Mouse (Mus musculus) retina, embryonic 14.5 days (tissue): ENCODE results near the gene 6430550D23Rik.
A peak's percentile ranks its signal among the peaks of the same experiment; 100 is the strongest.

Experiments
- DNase-seq: peaks from one replicate; pipeline ENCODE4 v3.0.0-alpha.2; 2015; ENCODE audit warnings: low spot score

The 6430550D23Rik gene

DNA sequence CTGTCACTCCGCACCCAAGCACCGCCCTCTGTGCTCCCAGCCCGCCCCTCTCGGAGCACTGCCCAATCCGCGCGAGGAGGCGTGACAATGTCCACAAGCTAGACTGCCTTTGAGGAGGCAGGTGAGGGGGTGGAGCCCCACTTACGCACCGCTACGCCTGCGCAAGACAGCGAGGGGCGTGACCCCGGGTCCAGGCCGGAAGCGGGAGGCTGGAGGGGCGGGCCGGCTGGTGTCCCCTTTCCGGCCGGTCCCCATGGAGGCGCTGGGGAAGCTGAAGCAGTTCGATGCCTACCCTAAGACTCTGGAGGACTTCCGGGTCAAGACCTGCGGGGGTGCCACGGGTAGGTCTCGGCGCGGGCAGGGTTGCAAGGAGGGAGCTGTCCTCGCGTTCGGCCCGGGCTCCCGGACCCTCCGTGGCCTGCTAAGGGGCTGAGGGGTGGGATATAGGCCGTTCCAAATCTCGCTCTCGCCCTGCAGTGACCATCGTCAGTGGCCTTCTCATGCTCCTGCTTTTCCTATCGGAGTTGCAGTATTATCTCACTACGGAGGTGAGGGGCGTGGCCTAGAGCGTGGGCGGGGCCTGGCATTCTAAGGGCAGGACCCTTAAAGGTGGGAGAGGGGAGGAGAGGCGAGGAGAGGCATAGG is at the start of gene 6430550D23Rik, which contains the start of gene Ergic3:
6430550D23Rik (minus strand) TSS at position 90 of the 645 bp plus-strand sequence.
Ergic3 (plus strand) TSS at position 158 of the 645 bp plus-strand sequence.
- peak; percentile 97 for DNase-seq

DNA sequence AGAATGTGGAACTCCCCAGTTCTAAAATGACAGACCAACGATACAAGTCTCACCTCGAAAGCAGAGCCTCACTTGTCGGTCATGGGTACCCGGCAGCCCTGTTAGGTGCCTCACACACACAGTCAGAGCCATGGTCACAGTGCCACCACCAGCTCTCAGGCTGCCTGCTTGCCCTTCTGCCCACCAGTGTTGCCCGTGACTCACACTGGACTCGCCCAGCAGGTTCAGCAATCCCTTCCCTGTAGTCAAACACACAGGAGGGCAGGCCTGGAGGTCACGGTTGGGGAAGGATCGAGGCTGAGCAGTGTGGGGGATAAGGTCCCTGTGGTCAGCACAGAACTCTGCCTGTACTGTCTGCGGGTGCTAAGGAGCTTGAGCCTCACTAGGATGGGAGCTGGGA is 45.0 kb upstream of the 6430550D23Rik start, which contains the start of gene Fer1l4:
Fer1l4 (minus strand) TSS at position 132 of the 400 bp plus-strand sequence.
- no peak for DNase-seq

DNA sequence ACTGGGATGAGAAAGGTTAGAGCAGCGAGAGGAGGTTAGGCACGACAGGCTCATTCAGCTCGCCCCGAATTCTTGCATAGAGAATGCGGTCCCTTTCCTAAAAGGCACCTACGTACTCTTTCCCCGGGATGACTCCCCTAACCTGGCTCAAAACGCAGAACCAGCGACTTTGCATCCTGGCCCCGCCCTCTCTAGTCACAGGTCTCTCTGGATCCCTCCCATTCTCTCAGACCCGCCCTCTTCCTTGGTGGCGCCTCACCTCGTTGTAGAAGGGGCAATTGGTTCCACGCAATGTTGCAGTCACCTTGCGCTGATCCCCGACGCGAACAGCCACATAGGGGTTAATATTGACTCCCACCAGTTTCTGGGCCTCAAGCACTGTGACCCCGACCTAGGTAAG is 40.2 kb upstream of the 6430550D23Rik start:
- DNase-seq, result no peak

DNA sequence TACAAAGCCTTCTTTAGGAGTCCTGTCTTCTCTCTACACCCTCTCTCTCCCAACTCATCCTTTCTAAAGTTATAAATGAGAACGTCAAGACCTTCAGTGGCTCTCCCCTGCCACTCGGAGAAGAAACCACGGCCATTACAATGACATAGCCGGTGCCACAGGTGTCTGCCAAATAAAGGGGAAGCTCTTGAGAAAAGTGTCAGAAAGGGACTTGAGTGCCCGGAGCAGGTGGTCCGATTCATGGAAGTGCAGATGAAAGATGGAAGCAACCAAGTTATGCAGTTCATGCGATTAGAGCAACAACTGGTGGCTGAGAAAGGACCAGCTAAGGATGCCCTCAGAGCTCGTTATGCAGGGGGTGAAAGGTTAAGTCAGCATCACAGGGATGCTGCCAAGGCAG is 35.1 kb upstream of the 6430550D23Rik start:
- DNase-seq, result no peak

DNA sequence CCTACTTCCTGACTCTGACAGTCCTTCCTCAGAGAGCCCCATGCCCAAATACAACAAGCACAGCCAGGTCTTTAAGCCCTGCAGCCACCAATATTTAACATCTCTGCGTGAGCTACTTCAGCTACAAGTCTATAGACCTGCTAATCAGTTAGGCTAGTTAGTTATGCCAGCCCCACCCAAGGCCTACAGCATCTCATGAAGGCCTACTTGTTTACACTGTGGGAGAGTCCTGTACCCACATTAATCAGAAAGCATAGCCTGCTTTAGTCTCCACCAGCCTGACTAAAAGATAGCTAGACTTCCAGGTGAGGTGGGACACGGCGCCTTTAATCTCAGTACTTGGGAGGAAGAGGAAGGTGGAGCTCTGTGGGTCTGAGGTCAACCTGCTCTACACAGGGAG is 31.6 kb upstream of the 6430550D23Rik start:
- no peak for DNase-seq

DNA sequence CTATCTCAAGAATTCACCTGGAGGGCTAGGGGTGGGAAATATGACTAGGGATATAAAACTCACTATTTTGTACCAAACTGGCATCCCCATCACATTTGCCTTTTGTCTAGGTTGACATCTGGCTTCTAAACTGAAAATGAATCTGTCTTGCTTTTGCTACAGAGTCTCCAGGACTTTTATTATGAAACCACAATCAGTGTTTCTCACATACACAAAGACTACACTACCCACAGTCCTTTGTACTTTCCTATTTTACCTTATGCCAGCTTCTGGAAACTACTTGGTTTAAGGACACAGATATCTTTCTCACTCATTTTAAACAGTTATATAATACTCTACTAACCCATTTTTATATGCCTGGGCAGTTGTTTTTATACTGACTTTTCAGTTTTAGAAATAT is 17.7 kb upstream of the 6430550D23Rik start:
- DNase-seq, result peak; percentile 15

DNA sequence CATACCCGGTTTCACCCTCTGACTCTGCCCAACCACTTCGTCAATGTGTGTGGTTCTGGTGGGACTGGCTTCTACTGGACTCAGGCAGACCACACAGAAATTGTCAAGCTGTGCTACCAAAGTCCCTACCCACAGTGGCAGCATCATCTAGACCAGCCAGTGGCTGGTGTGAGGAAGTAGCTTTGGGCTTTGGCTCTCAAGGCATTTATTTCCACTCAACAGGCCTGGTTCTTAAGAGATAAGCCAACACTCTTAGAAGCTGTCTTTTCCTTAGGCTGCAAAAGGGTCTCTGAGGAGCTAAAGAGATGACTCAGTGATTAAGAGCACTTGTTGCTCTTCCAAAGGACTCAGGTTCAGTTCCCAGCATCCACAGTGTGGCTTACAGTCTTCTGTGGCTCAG is 14.0 kb upstream of the 6430550D23Rik start:
- DNase-seq, result no peak

DNA sequence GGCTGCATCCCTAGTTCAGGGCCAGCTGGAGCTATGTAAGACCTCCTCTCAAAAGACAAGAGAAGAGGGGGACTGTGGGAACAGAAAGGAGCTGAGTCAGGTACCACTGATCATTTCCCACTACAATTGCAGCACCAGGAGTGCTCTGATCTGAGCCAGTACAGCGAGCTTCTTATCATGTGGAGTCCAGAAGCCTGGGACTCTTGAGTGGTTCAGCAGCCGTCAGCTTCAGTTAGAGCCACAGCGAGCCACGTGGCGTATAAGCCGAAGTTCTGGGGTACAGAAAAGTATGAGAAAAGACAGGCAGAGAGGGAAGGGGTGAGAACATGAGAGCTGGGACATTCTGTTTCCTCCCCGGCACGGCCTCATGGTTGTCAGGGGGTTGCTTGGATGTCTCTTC is 13.4 kb upstream of the 6430550D23Rik start:
- no peak for DNase-seq

DNA sequence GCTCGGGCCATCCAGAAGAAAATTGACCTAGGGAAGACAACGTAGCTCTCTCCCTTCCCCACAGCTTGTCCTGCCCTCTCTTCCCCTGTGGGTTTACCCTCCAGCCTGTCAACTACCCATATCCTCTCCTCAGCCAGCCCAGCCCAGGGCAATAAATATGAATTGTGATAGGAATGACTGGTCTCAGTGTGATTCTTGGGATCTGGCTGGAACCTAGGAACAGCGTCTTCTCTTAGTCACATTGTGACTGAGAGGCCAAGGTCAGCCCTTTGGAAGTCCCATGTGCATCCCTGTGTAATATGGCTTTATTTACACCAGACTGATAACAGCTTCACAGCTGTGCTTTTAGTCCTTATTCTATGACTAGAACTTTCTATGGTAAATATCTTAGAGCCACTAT is 10.3 kb upstream of the 6430550D23Rik start:
- no peak for DNase-seq

DNA sequence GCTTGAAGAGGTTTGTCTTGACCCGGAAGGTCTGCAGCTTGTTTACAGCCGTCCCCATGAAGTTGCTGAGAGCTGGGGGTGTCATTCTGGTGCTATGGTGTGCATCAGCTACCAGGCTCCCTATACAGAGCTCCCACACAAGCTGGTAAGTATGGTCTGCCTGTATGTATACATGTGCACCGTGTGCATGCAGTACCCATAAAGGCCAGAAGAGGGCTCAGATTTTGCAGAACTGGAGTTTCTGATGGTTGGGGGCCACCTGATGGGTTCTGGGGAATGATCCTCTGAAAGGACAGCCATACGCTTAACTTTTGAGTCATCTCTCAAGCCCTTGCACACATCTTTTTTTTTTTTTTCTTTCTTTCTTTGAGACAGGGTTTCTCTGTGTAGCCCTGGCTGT is 2.4 kb downstream of the 6430550D23Rik start:
- DNase-seq, result peak; percentile 33

DNA sequence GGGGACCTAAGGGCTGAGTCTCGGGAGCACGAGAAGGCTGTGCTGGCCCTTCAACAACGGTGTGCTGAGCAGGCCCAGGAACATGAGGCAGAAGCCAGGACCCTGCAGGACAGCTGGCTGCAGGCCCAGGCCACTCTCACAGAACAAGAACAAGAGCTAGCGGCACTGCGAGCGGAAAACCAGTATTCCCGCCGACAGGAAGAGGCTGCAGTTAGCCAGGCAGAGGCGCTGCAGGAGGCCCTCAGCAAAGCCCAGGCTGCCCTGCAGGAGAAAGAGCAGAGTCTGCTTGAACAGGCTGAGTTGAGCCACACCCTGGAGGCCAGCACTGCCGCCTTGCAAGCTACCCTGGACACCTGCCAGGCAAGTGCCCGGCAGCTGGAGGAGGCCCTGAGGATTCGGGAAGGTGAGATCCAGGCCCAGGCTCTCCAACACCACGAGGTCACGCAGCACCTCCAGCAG is 15.9 kb downstream of the 6430550D23Rik start:
- DNase-seq, result no peak

DNA sequence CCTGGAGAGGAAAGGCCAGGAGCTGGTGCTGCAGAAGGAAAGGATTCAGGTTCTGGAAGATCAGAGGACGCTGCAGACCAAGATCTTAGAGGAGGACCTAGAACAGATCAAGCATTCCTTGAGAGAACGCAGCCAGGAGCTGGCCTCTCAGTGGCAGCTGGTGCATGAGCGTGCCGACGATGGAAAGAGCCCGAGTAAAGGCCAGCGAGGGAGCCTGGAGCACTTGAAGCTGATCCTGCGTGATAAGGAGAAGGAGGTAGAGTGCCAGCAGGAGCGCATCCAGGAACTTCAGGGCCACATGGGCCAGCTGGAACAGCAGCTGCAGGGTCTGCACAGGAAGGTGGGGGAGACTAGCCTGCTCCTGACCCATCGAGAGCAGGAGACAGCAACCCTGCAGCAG is 16.6 kb downstream of the 6430550D23Rik start:
- DNase-seq, result no peak

DNA sequence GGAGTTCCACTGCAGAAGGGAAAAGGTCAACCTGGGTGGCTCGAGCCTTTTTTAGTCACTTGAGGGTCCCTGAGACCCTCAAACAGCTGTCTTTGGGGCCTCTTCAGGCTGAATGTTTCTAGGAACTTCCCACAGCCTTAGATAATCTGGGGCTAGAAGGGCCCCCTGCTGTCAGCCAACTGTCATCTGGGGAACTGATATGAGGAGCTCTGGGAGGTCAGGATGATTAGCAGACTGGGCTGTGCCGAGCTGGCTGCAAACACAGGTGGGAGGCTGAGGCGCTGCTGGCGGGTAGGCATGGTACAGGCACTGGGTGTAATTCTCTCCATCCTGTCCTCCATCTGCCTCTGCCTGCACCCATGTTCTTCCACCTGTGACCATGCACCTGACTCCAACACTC is 18.7 kb downstream of the 6430550D23Rik start:
- peak; percentile 48 for DNase-seq

DNA sequence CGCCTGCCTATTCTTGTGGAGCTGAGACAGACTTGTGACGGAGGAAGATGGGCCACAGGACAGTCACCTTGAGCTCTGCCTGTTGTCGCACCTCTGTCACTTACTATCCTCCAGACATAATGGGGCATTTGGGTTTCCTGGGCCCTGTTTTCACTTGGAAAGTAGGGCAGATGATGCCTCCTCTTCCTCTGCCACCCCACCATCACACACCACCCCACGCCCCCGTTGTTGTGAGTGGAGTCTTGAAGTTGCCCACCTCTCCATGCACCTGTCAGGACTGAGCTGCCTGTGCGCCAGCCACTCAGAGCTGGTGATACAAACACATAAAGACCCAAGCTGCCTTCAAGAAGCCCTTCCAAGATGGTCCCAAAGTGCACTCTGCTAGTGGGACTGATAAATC is 20.6 kb downstream of the 6430550D23Rik start:
- DNase-seq, result no peak

DNA sequence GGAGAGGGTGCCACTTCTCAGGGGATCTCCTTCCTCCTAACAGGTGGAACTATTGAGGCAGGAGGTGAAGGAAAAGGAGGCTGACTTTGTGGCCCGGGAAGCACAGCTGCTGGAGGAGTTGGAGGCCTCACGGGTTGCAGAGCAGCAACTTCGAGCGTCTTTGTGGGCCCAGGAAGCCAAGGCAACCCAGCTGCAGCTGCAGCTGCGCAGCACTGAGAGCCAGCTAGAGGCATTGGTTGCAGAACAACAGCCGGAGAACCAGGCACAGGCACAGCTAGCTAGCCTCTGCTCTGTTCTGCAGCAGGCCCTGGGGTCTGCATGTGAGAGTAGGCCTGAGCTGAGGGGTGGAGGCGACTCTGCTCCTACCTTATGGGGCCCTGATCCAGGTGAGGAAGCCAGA is 22.0 kb downstream of the 6430550D23Rik start:
- DNase-seq, result no peak

DNA sequence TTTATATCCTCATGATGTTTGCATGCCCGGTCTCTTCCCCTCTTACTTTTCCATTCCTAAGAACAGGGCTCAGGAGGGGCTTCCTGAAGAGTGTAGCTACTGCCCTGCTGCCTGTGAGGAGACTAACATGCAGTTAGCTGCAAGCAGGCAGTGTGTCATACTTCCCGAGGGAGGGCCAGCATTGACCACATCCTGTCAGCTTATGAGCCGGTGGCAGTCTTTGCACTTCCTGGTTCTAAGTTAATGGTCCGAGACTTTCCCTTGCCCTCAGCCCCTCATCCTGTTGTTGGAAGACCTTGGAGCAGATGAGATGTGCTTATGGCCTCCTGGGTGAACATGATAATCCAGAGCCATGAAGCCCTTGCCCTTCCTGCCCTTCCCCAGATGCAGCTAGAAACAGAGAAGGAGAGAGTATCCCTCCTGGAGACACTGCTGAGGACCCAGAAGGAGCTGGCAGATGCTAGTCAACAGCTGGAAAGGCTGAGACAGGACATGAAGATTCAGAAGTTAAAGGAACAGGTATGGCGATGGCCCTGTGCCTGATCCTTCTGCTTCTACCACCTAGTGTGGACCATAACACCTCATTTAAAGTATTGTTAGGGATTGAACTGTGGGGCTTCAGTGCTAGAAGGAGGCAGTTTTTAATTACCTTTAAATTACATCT is 28.3 kb downstream of the 6430550D23Rik start:
- DNase-seq, result no peak

DNA sequence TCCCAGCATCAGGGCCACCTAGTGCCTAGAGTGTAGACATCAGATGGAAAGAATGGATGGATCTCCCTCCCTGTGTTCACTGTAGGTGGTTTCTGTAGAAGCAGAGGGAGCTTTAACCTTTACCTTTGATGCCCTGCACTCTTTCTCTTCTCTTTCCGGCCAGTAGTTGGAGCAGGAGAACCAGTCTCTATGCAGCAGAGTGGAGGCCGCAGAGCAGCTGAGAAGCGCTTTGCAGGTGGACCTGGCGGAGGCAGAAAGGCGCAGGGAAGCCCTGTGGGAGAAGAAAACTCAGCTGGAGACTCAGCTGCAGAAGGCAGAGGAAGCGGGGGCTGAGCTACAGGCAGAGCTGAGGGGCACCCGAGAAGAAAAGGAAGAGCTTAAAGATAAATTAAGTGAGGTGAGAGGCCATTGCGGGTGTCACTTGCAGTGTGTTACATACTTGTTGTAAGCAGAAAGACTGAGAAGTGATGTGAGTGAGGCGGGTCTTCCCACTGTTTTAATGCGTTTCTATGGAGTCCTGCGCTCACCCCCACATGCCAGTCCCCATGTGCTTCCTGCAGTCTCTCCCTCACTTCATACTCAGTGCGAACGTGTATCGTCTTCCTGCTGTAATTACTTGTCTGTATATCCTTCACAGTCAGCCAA is 33.6 kb downstream of the 6430550D23Rik start:
- DNase-seq, result peak; percentile 5

DNA sequence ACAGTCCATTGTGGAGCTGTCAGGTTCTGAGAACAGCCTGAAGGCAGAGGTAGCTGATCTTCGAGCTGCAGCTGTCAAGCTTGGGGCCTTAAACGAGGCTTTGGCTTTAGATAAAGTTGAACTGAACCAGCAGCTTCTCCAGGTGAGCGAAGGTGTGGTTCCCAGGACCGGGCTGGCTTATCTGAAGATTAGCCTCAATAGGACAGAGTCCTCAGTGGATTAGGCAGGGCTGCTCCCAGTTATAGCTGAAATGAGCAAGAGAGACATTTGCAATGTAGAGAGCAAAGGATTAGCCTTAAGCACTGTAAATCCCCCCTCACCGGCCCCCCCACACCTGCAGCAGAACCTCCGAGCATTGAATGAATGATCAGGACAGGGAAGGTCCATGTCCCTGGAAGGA is 34.4 kb downstream of the 6430550D23Rik start:
- DNase-seq, result no peak

DNA sequence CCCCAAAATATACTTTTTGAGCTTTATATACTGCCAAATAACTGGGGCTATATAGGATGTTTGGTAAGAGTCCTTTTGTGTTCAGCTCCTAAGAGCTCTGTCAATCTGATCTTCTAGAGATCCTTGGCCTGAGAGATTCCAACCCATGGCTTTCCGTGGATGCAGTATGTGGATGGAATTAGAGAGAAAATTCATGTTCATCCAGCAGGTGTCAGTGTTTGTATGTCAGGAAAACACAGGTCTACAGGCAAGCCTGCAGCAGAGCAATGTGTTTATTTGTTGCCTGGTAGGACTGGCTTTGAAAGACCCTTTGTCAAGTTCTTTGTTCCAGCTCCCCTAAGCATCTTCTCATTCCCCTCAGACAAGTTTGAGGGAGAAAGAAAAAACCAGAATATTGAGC is 44.8 kb downstream of the 6430550D23Rik start:
- DNase-seq, result peak; percentile 62

DNA sequence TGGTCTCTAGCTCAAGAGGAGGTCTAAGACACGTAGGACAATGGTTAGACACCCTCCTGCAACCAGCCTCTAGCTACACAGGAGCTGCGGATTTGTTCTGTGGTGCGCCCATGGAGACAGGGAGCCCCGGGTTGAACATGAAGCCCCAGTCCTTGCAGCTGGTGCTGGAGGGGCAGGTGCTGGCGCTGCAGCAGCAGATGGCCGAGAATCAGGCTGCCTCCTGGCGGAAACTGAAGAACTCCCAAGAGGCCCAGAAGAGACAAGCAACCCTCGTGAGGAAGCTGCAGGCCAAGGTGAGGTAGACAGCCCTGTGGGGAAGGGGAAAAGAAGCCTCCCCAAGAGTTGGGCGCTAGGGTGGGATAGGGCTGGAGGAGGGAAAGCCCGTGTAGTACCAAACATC is 45.9 kb downstream of the 6430550D23Rik start:
- no peak for DNase-seq

DNA sequence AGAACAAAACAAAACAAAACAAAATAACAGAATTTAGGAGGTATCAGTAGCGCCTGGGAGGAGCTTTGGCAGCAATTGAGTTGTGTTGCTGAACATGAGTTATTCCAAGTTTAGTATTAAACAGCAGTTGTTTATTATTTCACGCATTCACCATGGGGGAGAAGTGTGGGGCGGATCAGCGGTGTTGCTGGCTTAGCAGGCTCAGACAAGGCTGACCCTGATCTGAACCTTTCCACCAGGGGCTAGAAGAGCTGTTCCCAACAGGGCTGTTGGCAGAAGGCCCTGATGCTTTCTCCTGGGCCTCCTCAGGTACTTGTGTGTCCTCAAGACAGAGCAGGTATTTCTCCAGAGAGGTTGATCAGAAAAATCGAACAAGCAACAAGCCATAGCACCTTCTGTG is 47.8 kb downstream of the 6430550D23Rik start:
- no peak for DNase-seq

DNA sequence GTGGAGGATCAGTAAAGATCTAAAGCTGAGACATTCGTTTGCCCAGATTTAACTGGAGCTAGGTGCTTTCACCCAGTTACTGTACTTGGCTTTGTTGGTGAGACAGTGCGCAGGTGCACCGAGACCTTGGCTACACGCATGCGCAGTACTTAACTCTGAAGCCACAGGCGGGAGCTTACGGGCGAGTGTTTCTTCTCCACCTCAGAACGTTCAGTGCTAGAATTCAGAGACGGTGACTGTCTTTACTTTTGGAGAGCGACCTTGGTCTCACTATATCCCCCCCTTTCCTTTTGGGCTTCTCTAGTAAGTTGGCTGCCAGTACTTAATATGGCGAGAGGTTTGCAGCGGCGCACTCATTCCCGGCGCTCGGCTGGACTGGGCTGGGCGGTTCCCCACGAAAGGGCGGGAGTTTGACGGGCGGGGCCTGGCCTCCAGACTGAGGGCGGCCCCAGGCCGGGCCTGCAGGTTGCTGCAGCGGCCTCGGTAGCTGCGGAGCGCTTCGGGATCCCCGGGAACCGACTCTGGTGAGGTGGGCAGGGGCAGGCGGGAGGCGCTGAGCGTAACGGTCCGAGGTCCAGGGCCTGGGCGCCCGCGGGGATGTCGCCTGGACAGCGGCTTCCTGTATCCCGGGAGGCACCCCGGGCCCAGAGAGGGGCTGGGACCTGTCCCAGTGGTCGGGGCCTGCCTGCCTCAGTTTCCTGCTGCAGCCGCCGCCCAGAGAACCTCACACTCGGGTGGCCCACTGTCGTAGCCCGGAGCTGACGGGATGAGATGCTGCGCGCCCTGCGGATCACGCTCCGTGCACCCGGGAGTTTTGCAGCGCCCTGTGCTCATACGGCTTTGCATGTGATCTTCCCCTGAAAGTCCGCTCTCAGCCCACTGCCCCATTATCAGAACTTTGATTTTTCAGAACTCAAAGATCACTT is 51.4 kb downstream of the 6430550D23Rik start, which contains the start of gene Cep250:
Cep250 (plus strand) TSS at position 325 of the 926 bp plus-strand sequence.
- DNase-seq, result peak; percentile 92
